In the genomic region with DNA sequence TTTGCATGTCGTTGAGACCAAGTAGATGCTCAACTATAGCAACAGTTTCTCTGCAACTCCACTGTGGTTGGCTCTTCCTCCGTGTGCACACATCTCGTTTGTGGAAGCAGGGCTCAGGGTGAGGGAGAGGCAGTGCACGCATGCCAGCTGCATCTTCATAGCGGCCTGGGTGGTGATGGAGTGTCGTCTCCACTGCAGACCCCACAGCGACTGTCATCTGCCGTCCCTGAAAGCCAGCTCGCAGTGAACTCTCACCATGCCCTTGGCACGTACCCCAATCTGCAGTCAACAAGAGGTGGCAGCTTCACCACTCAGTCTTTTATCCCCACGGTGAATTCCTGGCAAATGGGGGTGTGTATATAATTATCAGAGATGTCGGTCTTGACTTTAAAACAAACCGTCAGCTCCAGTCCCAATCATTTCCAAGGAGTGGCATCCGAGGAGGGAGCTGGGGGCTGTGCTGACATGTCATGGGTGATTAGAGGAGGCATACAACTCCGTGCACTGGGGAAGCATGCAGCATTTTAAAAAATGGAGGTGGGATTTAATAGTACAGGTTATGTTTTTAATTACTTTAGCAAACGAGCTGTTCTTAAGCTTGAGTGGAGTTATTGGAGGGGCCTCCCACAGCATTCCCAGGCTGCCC, we compare ENCODE assay signal across 23 mouse cellular contexts. TPM values are rescaled to one million over a fixed set of nuclear protein-coding genes. Genes with fewer than 3 reads are reported as not detected.
DNase-seq lines count a peak whose midpoint lies in the region; ATAC-seq and TF ChIP-seq lines count a peak whose summit lies in the region.
"Had no signal": no experiment of that assay in that cellular context is flagged by ENCODE, and none has a peak within 500 bp of the region (broad histone marks: within the 10 kb centered on the region; RNA-seq: fewer than 3 reads in every experiment).

No protein-coding gene starts in this region.

- no peak overlapping the region for H3K4me3 ChIP-seq in embryonic facial prominence, embryonic 15.5 days (replicated peaks)
- H3K4me3 ChIP-seq in embryonic facial prominence, embryonic 10.5 days: no peak overlapping the region
- no peak overlapping the region for H3K4me3 ChIP-seq in forebrain, postnatal 0 days (ENCODE audit: low read depth, low read length)
- no peak overlapping the region for H3K4me3 ChIP-seq in forebrain, embryonic 12.5 days (replicated peaks)
- H3K4me3 ChIP-seq in megakaryocyte, embryonic 14.5 days (replicated peaks): peak overlapping the region; percentile 51
- H3K4me3 ChIP-seq: heart, embryonic 10.5 days had no signal

- peak; percentile 15; the same call in 1 of the 2 replicates for ATAC-seq in embryonic facial prominence, embryonic 15.5 days (ENCODE audit: insufficient number of reproducible peaks, low FRiP score, low TSS enrichment, low read depth)
- peak; percentile 66; the same call in 1 of the 2 replicates for ATAC-seq in forebrain, postnatal 0 days
- no peak for ATAC-seq in forebrain, embryonic 12.5 days (ENCODE audit: low FRiP score)
- ATAC-seq in megakaryocyte, adult 5-6 weeks (ENCODE audit: poor library complexity, severe bottlenecking): no peak
- ATAC-seq: activated CD4-positive, CD25-positive, alpha-beta regulatory T cell, adult 4 months; inflammation-experienced regulatory T-cells, adult 6 months; intestine, postnatal 0 days; Patski had no signal

- H3K27me3 ChIP-seq in embryonic facial prominence, embryonic 15.5 days: peaks cover 4% of the 10 kb centered on the region; the same call in 1 of the 2 replicates
- peaks cover 21% of the 10 kb centered on the region for H3K27me3 ChIP-seq in embryonic facial prominence, embryonic 10.5 days (replicated peaks; ENCODE audit: low read depth, poor library complexity, severe bottlenecking)
- H3K27me3 ChIP-seq in forebrain, postnatal 0 days (ENCODE audit: insufficient read depth, low read length): no peaks in the 10 kb centered on the region
- H3K27me3 ChIP-seq in forebrain, embryonic 12.5 days: peaks cover 16% of the 10 kb centered on the region
- no peaks in the 10 kb centered on the region for H3K27me3 ChIP-seq in megakaryocyte, embryonic 14.5 days (replicated peaks)
- H3K27me3 ChIP-seq: CH12.LX, Patski had no signal

- no peaks in the 10 kb centered on the region for H3K9me3 ChIP-seq in embryonic facial prominence, embryonic 15.5 days (replicated peaks)
- no peaks in the 10 kb centered on the region for H3K9me3 ChIP-seq in embryonic facial prominence, embryonic 10.5 days
- H3K9me3 ChIP-seq in forebrain, postnatal 0 days (ENCODE audit: low read length): no peaks in the 10 kb centered on the region
- no peaks in the 10 kb centered on the region for H3K9me3 ChIP-seq in forebrain, embryonic 12.5 days
- peaks cover 15% of the 10 kb centered on the region for H3K9me3 ChIP-seq in megakaryocyte, embryonic 14.5 days
- H3K9me3 ChIP-seq: heart, embryonic 10.5 days had no signal

- no peak overlapping the region for H3K27ac ChIP-seq in embryonic facial prominence, embryonic 15.5 days (replicated peaks)
- H3K27ac ChIP-seq in embryonic facial prominence, embryonic 10.5 days (replicated peaks): no peak overlapping the region
- no peak overlapping the region for H3K27ac ChIP-seq in forebrain, postnatal 0 days (ENCODE audit: low read depth, low read length)
- H3K27ac ChIP-seq in forebrain, embryonic 12.5 days: no peak overlapping the region
- H3K27ac ChIP-seq: heart, embryonic 10.5 days; hindbrain, embryonic 14.5 days had no signal

- WGBS in embryonic facial prominence, embryonic 15.5 days: 47% methylated on average over 16 of the region's 16 CpGs
- WGBS in embryonic facial prominence, embryonic 10.5 days: 81% methylated on average over 16 of the region's 16 CpGs
- WGBS in forebrain, postnatal 0 days: 40% methylated on average over 16 of the region's 16 CpGs
- 70% methylated on average over 16 of the region's 16 CpGs for WGBS in forebrain, embryonic 12.5 days

- no peak overlapping the region for H3K4me2 ChIP-seq in embryonic facial prominence, embryonic 15.5 days (replicated peaks)
- no peak overlapping the region for H3K4me2 ChIP-seq in forebrain, postnatal 0 days (ENCODE audit: low read depth)
- no peak overlapping the region for H3K4me2 ChIP-seq in forebrain, embryonic 12.5 days
- H3K4me2 ChIP-seq: hindbrain, embryonic 14.5 days had no signal

- no peak for TF ChIP-seq POLR2A in brain, embryonic 14.5 days (IDR thresholded peaks at IDR 0.05; ENCODE audit: borderline replicate concordance, extremely low read depth, insufficient read depth, insufficient read length, poor library complexity, severe bottlenecking)

- no peaks in the 10 kb centered on the region for H3K4me1 ChIP-seq in embryonic facial prominence, embryonic 15.5 days
- peaks cover 10% of the 10 kb centered on the region for H3K4me1 ChIP-seq in embryonic facial prominence, embryonic 10.5 days
- H3K4me1 ChIP-seq in forebrain, postnatal 0 days (ENCODE audit: insufficient read depth): 0 out of 2 replicates have a peak, but pooled peaks cover 4% of the 10 kb centered on the region
- peaks cover 7% of the 10 kb centered on the region; the same call in 1 of the 2 replicates for H3K4me1 ChIP-seq in forebrain, embryonic 12.5 days
- H3K4me1 ChIP-seq in megakaryocyte, embryonic 14.5 days: no peaks in the 10 kb centered on the region

- no peaks in the 10 kb centered on the region for H3K36me3 ChIP-seq in embryonic facial prominence, embryonic 15.5 days
- H3K36me3 ChIP-seq in embryonic facial prominence, embryonic 10.5 days (replicated peaks): no peaks in the 10 kb centered on the region
- no peaks in the 10 kb centered on the region for H3K36me3 ChIP-seq in forebrain, postnatal 0 days (ENCODE audit: insufficient read depth)
- H3K36me3 ChIP-seq in forebrain, embryonic 12.5 days (replicated peaks): no peaks in the 10 kb centered on the region
- no peaks in the 10 kb centered on the region for H3K36me3 ChIP-seq in megakaryocyte, embryonic 14.5 days (replicated peaks; ENCODE audit: low read length)
- H3K36me3 ChIP-seq: heart, embryonic 10.5 days had no signal

- no peak overlapping the region for H3K9ac ChIP-seq in embryonic facial prominence, embryonic 15.5 days
- H3K9ac ChIP-seq in forebrain, postnatal 0 days: no peak overlapping the region
- no peak overlapping the region for H3K9ac ChIP-seq in forebrain, embryonic 12.5 days
- H3K9ac ChIP-seq: hindbrain, embryonic 14.5 days had no signal

- no peak for TF ChIP-seq CTCF in forebrain, postnatal 0 days (IDR thresholded peaks at IDR 0.05; ENCODE audit: low read depth)
- TF ChIP-seq CTCF in brain, embryonic 14.5 days (IDR thresholded peaks at IDR 0.05; ENCODE audit: borderline replicate concordance, extremely low read depth, insufficient read depth, insufficient read length): no peak

- DNase-seq in embryonic facial prominence, embryonic 10.5 days (ENCODE audit: low spot score): no peak
- no peak for DNase-seq in forebrain, postnatal 0 days
- DNase-seq in brain, embryonic 14.5 days (ENCODE audit: low read depth): peak; percentile 60
- no peak for DNase-seq in heart, adult 11 months
- DNase-seq: adrenal gland, postnatal 14 days; cerebellum, adult 2 months; cerebellum, postnatal 36 days; gastrocnemius, postnatal 36 days; heart, adult 18-20 months; heart, postnatal 10 days; heart, postnatal 4 days; kidney, adult 8-10 months had no signal

RNA-seq across cellular contexts. Expression of gene Sez6l, which starts 40.7 kb away (rescaled TPM):
- 1.3 and 1.4 TPM in 2 replicates for polyA plus RNA-seq in embryonic facial prominence, embryonic 15.5 days (2015; fragmentation: Nextera tagmentation; extraction: Ambion mirVana)
- 0.63 and 0.75 TPM in 2 replicates for polyA plus RNA-seq in embryonic facial prominence, embryonic 10.5 days (2016; fragmentation: Nextera tagmentation; extraction: Ambion mirVana)
- 46.3 and 73.8 TPM in 2 replicates for total RNA-seq in forebrain, postnatal 0 days (2014; rRNA removed)
- polyA plus RNA-seq in forebrain, postnatal 0 days (2015; fragmentation: Nextera tagmentation; extraction: Ambion mirVana): 28.3 and 48.4 TPM in 2 replicates
- polyA plus RNA-seq in forebrain, embryonic 12.5 days (2016; fragmentation: Nextera tagmentation; extraction: Ambion mirVana): 13.4 and 14.8 TPM in 2 replicates
- polyA plus RNA-seq in megakaryocyte, embryonic 14.5 days (2012; ENCODE audit: insufficient read depth, low replicate concordance): not detected in 2 replicates
- total RNA-seq in megakaryocyte, adult 5-6 weeks (2015): not detected in 2 replicates
- total RNA-seq in megakaryocyte, adult 5-6 weeks (2017): not detected in 2 replicates
- polyA plus RNA-seq in brain, embryonic 14.5 days (2012; rRNA removed): 87.9 and 114 TPM in 2 replicates
- total RNA-seq: CH12.LX had no signal
- polyA plus RNA-seq: activated CD4-positive, CD25-positive, alpha-beta regulatory T cell, adult 4 months had no signal

Comparison
In these comparisons a context has a peak if more than half of its experiments do, and no peak if none do; other contexts are left out.
1. ATAC-seq: peak in embryonic facial prominence, embryonic 15.5 days (single experiment) and forebrain, postnatal 0 days (single experiment); none in forebrain, embryonic 12.5 days (single experiment) and megakaryocyte, adult 5-6 weeks (single experiment).